Mouse (Mus musculus): Measurements from ENCODE around the gene Col25a1.

- TF ChIP-seq POLR2A (IDR thresholded peaks at IDR 0.05; ENCODE audit: insufficient read depth, low read depth, low read length) (no peak), CTCF (IDR thresholded peaks at IDR 0.05; ENCODE audit: insufficient read depth, low read depth, low read length) (no peak)
Measured at GRCm38 (mm10) chr3:130182450-130182849, 51.1 kb downstream of the Col25a1 start.

All from olfactory bulb, adult 2 months (tissue).